Mouse (Mus musculus) heart, embryonic 16.5 days (tissue): ENCODE results near the gene Acsl5. TPM values are rescaled to one million over a fixed set of nuclear protein-coding genes. Genes with fewer than 3 reads are reported as not detected.

Experiments
- ATAC-seq: fragments of 200-750 bp; cut with Nextera tagmentation; replicated peaks from 2 replicates; pipeline ENCODE4 v1.8.0; 2017; ENCODE audit warnings: moderate number of reproducible peaks; ENCODE audit not compliant: insufficient read depth, low FRiP score; ENCODE audit errors: extremely low read depth
- H3K27ac ChIP-seq: fragments of 300-500 bp; sonication (generic); 2 replicates; pipeline ENCODE4 v1.5.1; 2014; ENCODE audit warnings: mild to moderate bottlenecking, low read length, control low read depth, moderate library complexity
- H3K27me3 ChIP-seq: fragments of 300-500 bp; sonication (generic); 2 replicates; pipeline ENCODE4 v1.6.1; 2014; ENCODE audit warnings: low read length, mixed read lengths; ENCODE audit not compliant: control insufficient read depth, insufficient read depth
- H3K36me3 ChIP-seq: fragments of 300-500 bp; sonication (generic); 2 replicates; pipeline ENCODE4 v1.6.1; 2014; ENCODE audit not compliant: control insufficient read depth, insufficient read depth
- H3K4me1 ChIP-seq: fragments of 300-500 bp; sonication (generic); 2 replicates; pipeline ENCODE4 v1.6.1; 2014; ENCODE audit warnings: low read length, mixed read lengths; ENCODE audit not compliant: control insufficient read depth, insufficient read depth
- H3K4me2 ChIP-seq: fragments of 300-500 bp; sonication (generic); 2 replicates; pipeline ENCODE4 v1.6.1; 2014; ENCODE audit warnings: low read depth, mild to moderate bottlenecking, control low read depth, low read length
- H3K4me3 ChIP-seq: fragments of 300-500 bp; sonication (generic); 2 replicates; pipeline ENCODE4 v1.5.1; 2014; ENCODE audit warnings: mild to moderate bottlenecking, control low read depth, low read length
- H3K9ac ChIP-seq: fragments of 300-500 bp; sonication (generic); 2 replicates; pipeline ENCODE4 v1.6.1; 2014; ENCODE audit warnings: low read length, control low read depth
- H3K9me3 ChIP-seq: fragments of 300-500 bp; sonication (generic); replicated peaks from 2 replicates; pipeline ENCODE4 v1.6.1; 2016; ENCODE audit warnings: low read length; ENCODE audit not compliant: control insufficient read depth
- whole genome bisulfite sequencing: fragments of 180-500 bp; shearing (Covaris S2); extraction: QIAGEN DNeasy Blood & Tissue Kit; methylation state at CpG from one replicate; pipeline ENCODE4 v1.1.7; 2014; 5-methylcytosine and 5-hydroxymethylcytosine counted together
- polyA plus RNA-seq: library from polyadenylated mRNA; unstranded; fragments of >200 nt; fragmentation: Nextera tagmentation; extraction: Ambion mirVana; gene quantifications from 2 replicates; pipeline ENCODE4 v1.2.1, GENCODE M21; 2015

The Acsl5 gene
- polyA plus RNA-seq, 1 experiment from 2014 or later, result 37.0 TPM

DNA sequence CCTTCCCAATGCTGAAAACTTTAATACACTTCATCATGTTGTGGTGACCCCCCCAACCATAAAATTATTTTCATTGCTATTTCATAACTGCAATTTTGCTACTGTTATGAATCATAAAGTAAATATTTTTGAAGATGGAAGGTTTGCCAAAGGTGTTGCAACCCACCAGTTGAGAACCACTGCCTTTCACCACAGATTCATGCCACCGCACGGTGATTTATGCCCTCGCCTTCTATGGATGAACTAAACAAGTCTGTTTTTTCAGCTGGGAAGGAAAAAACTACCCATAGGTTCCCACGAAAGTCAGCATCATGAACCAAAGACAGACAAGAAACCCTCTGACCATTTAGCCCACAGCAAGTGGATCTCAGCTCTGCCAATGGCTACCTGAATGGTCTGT lies 34.9 kb upstream of the Acsl5 start:
- H3K27me3 ChIP-seq, result no peaks in the 10 kb centered on the region; the same call in 1 of the 2 replicates
- H3K4me3 ChIP-seq, result no peak overlapping the region
- H3K27ac ChIP-seq, result no peak overlapping the region
- no peak overlapping the region for H3K9ac ChIP-seq
- H3K9me3 ChIP-seq, result no peaks in the 10 kb centered on the region
- H3K4me2 ChIP-seq, result no peak overlapping the region
- H3K4me1 ChIP-seq, result peaks cover 6% of the 10 kb centered on the region; the same call in 1 of the 2 replicates
- 92% methylated on average over 4 of the region's 4 CpGs for WGBS
- no peaks in the 10 kb centered on the region for H3K36me3 ChIP-seq
- ATAC-seq, result no peak

- no peak overlapping the region for H3K4me3 ChIP-seq
- H3K27ac ChIP-seq, result no peak overlapping the region
- H3K9me3 ChIP-seq, result no peaks in the 10 kb centered on the region
- H3K4me1 ChIP-seq, result peaks cover 6% of the 10 kb centered on the region; the same call in 1 of the 2 replicates
- H3K4me2 ChIP-seq, result no peak overlapping the region
- no peak overlapping the region for H3K9ac ChIP-seq
- 64% methylated on average over 9 of the region's 9 CpGs for WGBS
- peaks cover 3% of the 10 kb centered on the region; the same call in 1 of the 2 replicates for H3K27me3 ChIP-seq
- H3K36me3 ChIP-seq, result no peaks in the 10 kb centered on the region
- no peak for ATAC-seq
Measured at GRCm38 (mm10) chr19:55217365-55217764, 34.4 kb upstream of the Acsl5 start.

GRCm38 (mm10) chr19:55218192-55218739 lies 33.5 kb upstream of the Acsl5 start:
- H3K9ac ChIP-seq, result peak overlapping the region; percentile 63
- H3K9me3 ChIP-seq, result no peaks in the 10 kb centered on the region
- 3% methylated on average over 20 of the region's 20 CpGs for WGBS
- H3K4me1 ChIP-seq, result peaks cover 6% of the 10 kb centered on the region; the same call in 1 of the 2 replicates
- peaks cover 3% of the 10 kb centered on the region; the same call in 1 of the 2 replicates for H3K27me3 ChIP-seq
- no peak overlapping the region for H3K27ac ChIP-seq
- ATAC-seq, result peak; percentile 74
- H3K4me2 ChIP-seq, result peak overlapping the region; percentile 76
- H3K4me3 ChIP-seq, result peak overlapping the region; percentile 52
- H3K36me3 ChIP-seq, result no peaks in the 10 kb centered on the region

GRCm38 (mm10) chr19:55218741-55219221 lies 33.0 kb upstream of the Acsl5 start:
- Histone ChIP-seq H3K27me3 (peaks cover 3% of the 10 kb centered on the region; the same call in 1 of the 2 replicates), H3K27ac (no peak overlapping the region), H3K4me3 (peak overlapping the region; percentile 52), H3K9ac (peak overlapping the region; percentile 63), H3K4me2 (peak overlapping the region; percentile 76), H3K36me3 (no peaks in the 10 kb centered on the region), H3K4me1 (peaks cover 6% of the 10 kb centered on the region; the same call in 1 of the 2 replicates), H3K9me3 (no peaks in the 10 kb centered on the region)
- WGBS, result 13% methylated on average over 12 of the region's 12 CpGs
- ATAC-seq, result no peak

DNA sequence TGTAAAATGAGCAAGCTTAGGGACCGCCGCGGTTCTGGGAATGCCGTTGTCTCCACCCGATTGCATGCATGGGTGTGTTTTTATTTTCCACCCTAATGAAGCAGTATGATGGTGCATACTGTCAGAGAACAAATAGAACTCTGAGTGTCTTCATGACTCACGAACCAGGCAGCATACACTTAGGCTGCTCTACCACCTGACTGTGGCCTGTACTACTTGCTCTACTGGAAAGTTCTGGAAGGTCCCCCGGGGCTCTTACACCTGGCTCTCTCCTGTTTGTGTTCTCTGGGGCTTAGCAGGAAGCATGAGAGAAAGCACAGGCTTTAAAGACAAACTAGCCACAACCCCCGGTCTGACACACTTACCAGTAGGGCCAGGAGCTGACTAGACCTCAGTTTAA lies 32.4 kb upstream of the Acsl5 start:
- no peak for ATAC-seq
- Histone ChIP-seq H3K4me3 (no peak overlapping the region; the same call in 1 of the 2 replicates), H3K36me3 (no peaks in the 10 kb centered on the region), H3K27me3 (peaks cover 3% of the 10 kb centered on the region; the same call in 1 of the 2 replicates), H3K27ac (no peak overlapping the region), H3K9ac (no peak overlapping the region), H3K9me3 (no peaks in the 10 kb centered on the region), H3K4me2 (no peak overlapping the region), H3K4me1 (peaks cover 6% of the 10 kb centered on the region; the same call in 1 of the 2 replicates)
- 68% methylated on average over 8 of the region's 8 CpGs for WGBS

DNA sequence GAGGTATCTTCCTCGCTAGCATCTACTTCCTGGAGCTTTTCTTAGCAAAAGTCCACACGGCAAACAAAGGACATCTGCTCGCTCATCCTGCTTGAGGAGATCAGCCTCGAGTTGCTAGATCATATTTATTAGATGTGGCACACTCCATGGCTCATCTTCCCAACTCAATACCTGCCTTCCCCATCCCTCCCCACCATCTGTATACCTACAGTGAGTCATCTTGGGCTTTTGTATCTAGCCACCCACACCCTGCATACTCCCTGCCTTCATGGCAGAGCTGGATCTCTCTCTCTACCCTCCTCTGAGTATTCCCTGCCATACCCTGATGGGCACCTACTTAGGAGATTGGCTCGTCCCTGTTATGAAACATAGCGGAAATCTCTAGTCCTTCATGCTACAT lies 30.5 kb upstream of the Acsl5 start:
- ATAC-seq, result no peak
- 75% methylated on average over 6 of the region's 6 CpGs for WGBS
- no peak overlapping the region for H3K9ac ChIP-seq

DNA sequence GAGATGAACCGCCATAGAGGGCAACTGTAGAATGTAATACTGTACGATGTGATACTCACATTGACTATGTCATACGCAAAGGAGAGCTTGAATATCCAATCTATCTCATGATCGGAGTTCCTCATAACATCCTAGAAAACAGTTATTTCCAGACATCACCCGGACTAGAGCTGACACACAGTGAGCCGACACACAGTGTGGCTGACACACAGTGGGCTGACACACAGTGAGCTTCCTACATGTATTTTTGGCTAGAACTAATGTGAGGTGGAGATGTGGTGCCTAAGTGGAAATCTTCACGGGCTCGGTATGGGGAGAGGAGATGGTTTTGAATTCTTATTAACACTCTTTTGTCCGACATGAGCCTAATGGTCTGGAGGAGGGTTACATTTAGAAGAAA lies 29.5 kb upstream of the Acsl5 start:
- 88% methylated on average over 9 of the region's 9 CpGs for WGBS
- Histone ChIP-seq H3K4me1 (peaks cover 6% of the 10 kb centered on the region; the same call in 1 of the 2 replicates), H3K9ac (no peak overlapping the region), H3K27ac (no peak overlapping the region), H3K27me3 (peaks cover 3% of the 10 kb centered on the region; the same call in 1 of the 2 replicates), H3K9me3 (no peaks in the 10 kb centered on the region), H3K4me2 (no peak overlapping the region), H3K4me3 (no peak overlapping the region), H3K36me3 (no peaks in the 10 kb centered on the region)
- no peak for ATAC-seq

More for the DNA sequence above, 30.5 kb upstream of the Acsl5 start:
- Histone ChIP-seq H3K4me3 (no peak overlapping the region), H3K36me3 (no peaks in the 10 kb centered on the region), H3K27ac (no peak overlapping the region), H3K4me2 (no peak overlapping the region), H3K9me3 (no peaks in the 10 kb centered on the region), H3K4me1 (peaks cover 6% of the 10 kb centered on the region; the same call in 1 of the 2 replicates), H3K27me3 (peaks cover 3% of the 10 kb centered on the region; the same call in 1 of the 2 replicates)

GRCm38 (mm10) chr19:55226621-55227020 lies 25.1 kb upstream of the Acsl5 start:
- ATAC-seq, result no peak
- Histone ChIP-seq H3K27ac (no peak overlapping the region), H3K9me3 (no peaks in the 10 kb centered on the region), H3K9ac (no peak overlapping the region), H3K36me3 (no peaks in the 10 kb centered on the region), H3K4me2 (no peak overlapping the region), H3K27me3 (peaks cover 3% of the 10 kb centered on the region; the same call in 1 of the 2 replicates), H3K4me3 (no peak overlapping the region), H3K4me1 (peaks cover 2% of the 10 kb centered on the region; the same call in 1 of the 2 replicates)
- WGBS, result 71% methylated on average over 5 of the region's 5 CpGs

GRCm38 (mm10) chr19:55227135-55227534 lies 24.6 kb upstream of the Acsl5 start:
- 74% methylated on average over 7 of the region's 7 CpGs for WGBS
- peaks cover 2% of the 10 kb centered on the region; the same call in 1 of the 2 replicates for H3K4me1 ChIP-seq
- no peaks in the 10 kb centered on the region for H3K36me3 ChIP-seq
- no peak overlapping the region for H3K9ac ChIP-seq
- no peak overlapping the region for H3K4me2 ChIP-seq
- no peaks in the 10 kb centered on the region for H3K9me3 ChIP-seq
- ATAC-seq, result no peak
- H3K27me3 ChIP-seq, result peaks cover 2% of the 10 kb centered on the region; the same call in 1 of the 2 replicates
- H3K4me3 ChIP-seq, result no peak overlapping the region
- H3K27ac ChIP-seq, result no peak overlapping the region
